Mouse (Mus musculus) E14TG2a.4 (cell line): ENCODE measurements at regions not wholly inside any gene's neighbourhood (a gene's known extent, or its start where the extent isn't known, plus 50 kb on each side); places are given as distances from the start of the nearest gene placed in this dataset.

Source experiments
- H3K27me3 ChIP-seq: 2 replicates; pipeline ENCODE4 v1.6.1; 2014; ENCODE audit warnings: low read length, control low read depth; ENCODE audit not compliant: insufficient read depth
- H3K36me3 ChIP-seq: 2 replicates; pipeline ENCODE4 v1.6.1; 2014; ENCODE audit warnings: low read length, control low read depth; ENCODE audit not compliant: insufficient read depth
- H3K4me1 ChIP-seq: replicated peaks from 2 replicates; pipeline ENCODE4 v1.6.1; 2014; ENCODE audit warnings: low read depth, low read length, control low read depth
- H3K4me3 ChIP-seq: replicated peaks from 2 replicates; pipeline ENCODE4 v1.5.1; 2014; ENCODE audit warnings: mild to moderate bottlenecking, low read length
- H3K9me3 ChIP-seq: 2 replicates; pipeline ENCODE4 v1.6.1; 2014; ENCODE audit warnings: low read length, control low read depth
- CTCF ChIP-seq: conservative IDR thresholded peaks from 2 replicates; pipeline ENCODE4 v1.5.1; 2014; ENCODE audit warnings: low read length
- NANOG ChIP-seq: IDR thresholded peaks from 2 replicates; pipeline ENCODE4 v1.6.1; 2014; ENCODE audit warnings: borderline replicate concordance, low read length, mixed read lengths
- POU5F1 ChIP-seq: IDR thresholded peaks from 2 replicates; pipeline ENCODE4 v1.6.1; 2014; ENCODE audit warnings: low read length, borderline replicate concordance

DNA sequence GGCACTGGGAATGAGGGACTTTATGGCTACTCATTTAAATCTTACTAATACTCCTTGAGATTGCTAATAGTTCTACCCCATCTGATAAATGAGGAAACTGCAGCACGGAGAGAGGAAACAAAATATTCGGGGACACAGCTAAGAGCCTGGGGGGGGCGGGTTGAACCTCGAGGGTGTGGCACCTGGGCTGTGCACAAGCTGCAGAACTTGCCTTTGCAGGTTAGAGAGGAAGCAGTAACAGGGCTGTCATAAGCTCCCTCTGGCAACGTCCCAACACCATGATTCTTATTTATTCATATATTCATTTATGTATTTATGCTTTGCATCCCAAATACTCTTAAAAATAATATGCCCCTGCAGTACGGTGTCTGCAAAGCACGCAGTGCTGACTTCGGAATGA lies 237.5 kb downstream of the Ccser2 start:
- H3K36me3 ChIP-seq: no peaks in the 10 kb centered on the region
- H3K4me3 ChIP-seq: no peak overlapping the region
- no peaks in the 10 kb centered on the region for H3K4me1 ChIP-seq
- no peaks in the 10 kb centered on the region for H3K9me3 ChIP-seq
- H3K27me3 ChIP-seq: no peaks in the 10 kb centered on the region
- TF ChIP-seq CTCF (no peak), NANOG (no peak), POU5F1 (no peak)

GRCm38 (mm10) chr14:36726092-36726491 lies 242.5 kb downstream of the Ccser2 start:
- Histone ChIP-seq H3K4me1 (no peaks in the 10 kb centered on the region), H3K9me3 (no peaks in the 10 kb centered on the region), H3K27me3 (no peaks in the 10 kb centered on the region), H3K4me3 (no peak overlapping the region), H3K36me3 (no peaks in the 10 kb centered on the region)
- TF ChIP-seq CTCF (no peak), POU5F1 (no peak), NANOG (no peak)

DNA sequence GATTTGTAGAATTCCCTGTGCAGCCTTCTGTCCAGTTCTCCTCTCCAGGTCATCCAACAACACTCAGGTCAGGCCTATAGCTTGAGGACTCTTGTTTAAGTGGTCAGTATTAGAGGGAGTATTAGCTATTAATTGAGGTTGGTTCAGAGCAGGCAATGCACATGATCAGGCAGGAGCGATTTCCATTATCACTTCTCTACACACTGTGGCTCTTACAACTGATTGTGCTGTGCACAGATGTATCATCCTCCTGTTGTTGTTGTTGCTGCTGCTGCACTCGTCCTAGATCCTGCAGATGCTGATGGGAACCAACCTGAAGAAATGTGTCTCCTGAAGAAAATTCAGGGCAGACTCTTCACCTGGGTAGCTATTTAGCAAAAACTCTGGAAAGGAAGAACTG lies 252.9 kb downstream of the Ccser2 start:
- TF ChIP-seq CTCF (no peak), NANOG (no peak), POU5F1 (no peak)
- H3K36me3 ChIP-seq: no peaks in the 10 kb centered on the region
- H3K4me3 ChIP-seq: no peak overlapping the region
- H3K9me3 ChIP-seq: peaks cover 9% of the 10 kb centered on the region; the same call in 1 of the 2 replicates
- H3K27me3 ChIP-seq: no peaks in the 10 kb centered on the region
- no peaks in the 10 kb centered on the region for H3K4me1 ChIP-seq

DNA sequence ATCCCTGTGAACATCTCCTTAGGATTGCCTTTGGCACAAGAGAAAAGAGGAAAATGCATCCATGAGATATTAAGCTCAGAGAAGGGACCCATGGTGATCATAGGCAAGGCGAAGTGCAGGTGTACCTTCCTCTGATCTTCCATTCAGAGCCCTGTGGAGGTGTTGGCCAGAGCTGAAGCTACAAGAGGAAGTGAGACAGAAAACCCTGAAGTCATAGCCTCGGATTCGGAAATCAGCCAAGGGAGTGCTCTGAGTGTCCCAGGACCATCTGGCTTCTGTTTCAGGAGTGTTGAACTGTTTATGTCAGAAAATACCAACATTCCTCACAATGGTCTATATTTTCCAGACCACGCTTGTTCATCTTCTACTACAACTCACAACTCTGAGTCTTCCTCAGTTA lies 271.6 kb downstream of the Ccser2 start:
- H3K4me1 ChIP-seq: no peaks in the 10 kb centered on the region
- TF ChIP-seq CTCF: no peak
- no peaks in the 10 kb centered on the region for H3K36me3 ChIP-seq
- H3K9me3 ChIP-seq: no peaks in the 10 kb centered on the region
- no peaks in the 10 kb centered on the region for H3K27me3 ChIP-seq
- no peak overlapping the region for H3K4me3 ChIP-seq

DNA sequence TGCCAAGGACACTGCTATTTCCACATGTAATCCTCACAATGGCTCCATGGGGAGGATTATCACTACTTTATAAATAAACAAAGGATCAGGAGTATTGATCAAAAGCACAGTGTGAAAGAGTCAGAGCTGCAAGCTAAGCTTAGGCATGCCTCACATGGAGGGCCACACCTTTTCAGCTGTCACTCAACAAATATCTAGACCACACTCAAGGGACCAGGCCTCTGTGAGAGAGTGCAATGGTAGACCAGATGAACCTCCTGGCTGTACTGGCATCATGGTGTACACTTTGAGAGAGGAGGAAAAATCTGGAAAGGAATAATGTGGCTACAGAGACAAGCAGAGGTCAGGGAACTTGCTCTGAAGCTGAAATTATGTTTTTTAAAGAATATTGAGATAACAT lies 276.6 kb downstream of the Ccser2 start:
- Histone ChIP-seq H3K4me3 (no peak overlapping the region), H3K9me3 (no peaks in the 10 kb centered on the region), H3K27me3 (no peaks in the 10 kb centered on the region), H3K36me3 (no peaks in the 10 kb centered on the region), H3K4me1 (no peaks in the 10 kb centered on the region)
- TF ChIP-seq CTCF (no peak), POU5F1 (no peak), NANOG (no peak)

DNA sequence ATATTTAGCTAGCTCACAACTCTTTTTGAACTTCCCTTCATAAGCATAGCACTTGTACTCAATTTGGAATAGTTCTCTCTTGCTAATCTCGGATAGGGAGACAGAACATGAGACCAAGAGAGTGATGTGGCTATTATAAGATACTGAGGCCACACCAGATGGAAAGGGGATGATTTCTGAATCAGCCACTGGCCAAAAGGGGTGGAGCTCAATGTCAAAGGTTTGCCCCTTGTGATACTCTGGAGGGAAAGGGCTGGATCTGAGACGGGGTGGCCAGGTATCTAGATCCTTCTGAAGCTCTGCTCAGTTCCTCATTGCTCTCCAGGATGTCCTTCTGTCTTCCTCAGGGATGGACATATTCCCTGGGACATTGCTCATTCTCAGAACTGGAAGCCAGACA lies 277.6 kb downstream of the Ccser2 start:
- Histone ChIP-seq H3K27me3 (no peaks in the 10 kb centered on the region), H3K4me1 (no peaks in the 10 kb centered on the region), H3K4me3 (no peak overlapping the region), H3K36me3 (no peaks in the 10 kb centered on the region), H3K9me3 (no peaks in the 10 kb centered on the region)
- TF ChIP-seq NANOG: no peak
- no peak for TF ChIP-seq CTCF
- TF ChIP-seq POU5F1: no peak

DNA sequence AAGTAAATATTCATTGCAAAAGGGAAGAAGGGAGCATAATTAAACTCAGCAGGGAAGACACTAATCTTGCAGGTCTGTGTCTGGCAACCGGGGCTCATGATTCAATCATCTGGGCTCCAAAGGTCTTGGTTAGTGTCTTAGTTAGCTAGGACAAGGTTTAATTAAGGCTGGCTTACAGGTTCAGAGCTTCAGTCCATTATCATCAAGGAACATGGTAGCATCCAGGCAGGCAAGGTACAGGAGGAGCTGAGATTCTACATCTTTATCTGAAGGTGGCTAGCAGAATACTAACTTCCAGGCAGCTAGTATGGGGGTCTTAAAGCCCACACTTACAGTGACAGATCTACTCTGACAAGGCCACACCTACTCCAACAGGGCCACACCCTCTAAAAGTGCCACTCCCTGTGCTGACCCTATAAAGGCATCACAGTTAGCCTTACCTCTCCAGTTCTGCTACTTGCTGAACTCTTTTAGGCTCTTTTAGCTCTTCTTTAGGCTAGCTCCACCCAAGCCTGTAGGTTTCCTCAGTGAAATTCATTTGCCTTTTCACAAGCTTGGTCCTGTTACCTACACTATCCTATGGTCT lies 309.8 kb downstream of the Ccser2 start:
- H3K36me3 ChIP-seq: no peaks in the 10 kb centered on the region
- no peak overlapping the region for H3K4me3 ChIP-seq
- H3K4me1 ChIP-seq: no peaks in the 10 kb centered on the region
- no peaks in the 10 kb centered on the region for H3K27me3 ChIP-seq
- TF ChIP-seq POU5F1 (no peak), NANOG (no peak), CTCF (no peak)
- H3K9me3 ChIP-seq: no peaks in the 10 kb centered on the region

DNA sequence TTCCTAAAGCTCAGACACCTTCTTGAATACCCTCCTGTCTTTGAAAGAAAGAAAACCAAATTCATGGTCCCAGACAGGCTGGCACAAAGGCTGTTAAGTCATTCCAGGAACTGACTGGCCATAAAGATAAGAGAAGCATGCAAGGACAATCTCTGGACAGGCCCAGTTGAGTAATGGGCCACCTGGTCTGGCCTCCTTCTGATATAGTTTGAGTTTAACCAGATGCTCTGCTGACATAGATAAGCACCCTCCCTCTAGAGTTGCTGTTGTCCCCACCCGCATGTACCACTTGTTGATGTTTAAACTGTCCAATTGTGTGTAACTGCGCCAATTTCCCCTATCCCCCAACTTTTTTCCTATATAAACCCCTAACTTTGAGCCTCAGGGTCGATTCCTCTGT lies 310.4 kb downstream of the Ccser2 start:
- no peaks in the 10 kb centered on the region for H3K27me3 ChIP-seq
- no peak for TF ChIP-seq CTCF
- TF ChIP-seq POU5F1: no peak
- TF ChIP-seq NANOG: no peak
- H3K4me1 ChIP-seq: no peaks in the 10 kb centered on the region
- no peaks in the 10 kb centered on the region for H3K36me3 ChIP-seq
- no peak overlapping the region for H3K4me3 ChIP-seq
- no peaks in the 10 kb centered on the region for H3K9me3 ChIP-seq

DNA sequence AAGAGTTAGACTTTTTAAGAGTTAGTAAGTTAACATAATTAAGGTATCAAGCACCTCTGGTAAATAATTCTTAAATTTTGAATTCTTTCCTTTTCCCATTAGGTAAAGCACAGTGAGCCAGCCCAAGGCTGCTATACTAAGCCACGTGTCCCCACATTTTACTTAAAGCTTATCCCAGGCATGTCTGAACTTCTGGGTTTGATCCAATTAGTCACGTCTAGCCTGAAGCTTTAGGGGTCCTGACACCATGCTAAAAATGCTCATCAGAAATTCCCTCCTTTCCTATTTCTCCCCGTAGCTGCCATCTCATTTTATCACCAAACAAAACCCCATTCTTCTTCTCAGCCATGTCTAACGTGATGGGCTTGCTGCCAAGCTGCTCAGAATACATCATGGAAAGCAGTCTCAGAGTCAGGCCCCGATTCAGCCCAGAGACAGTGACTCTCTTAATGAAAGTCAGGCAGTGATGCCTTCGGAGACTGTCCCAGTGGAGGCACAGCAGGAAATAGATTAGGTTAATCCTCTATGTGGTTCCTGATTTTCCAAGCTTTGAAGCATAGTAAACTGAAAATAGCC lies 315.5 kb downstream of the Ccser2 start:
- TF ChIP-seq NANOG (no peak), POU5F1 (no peak), CTCF (no peak)
- Histone ChIP-seq H3K9me3 (no peaks in the 10 kb centered on the region), H3K27me3 (no peaks in the 10 kb centered on the region), H3K36me3 (no peaks in the 10 kb centered on the region), H3K4me1 (no peaks in the 10 kb centered on the region), H3K4me3 (no peak overlapping the region)
